ENCODE assay signal across 11 mouse cellular contexts in genomic region chr11:61562421-61562820, GRCm38 (mm10). TPM values are rescaled to one million over a fixed set of nuclear protein-coding genes. Genes with fewer than 3 reads are reported as not detected.
DNase-seq lines count a peak whose midpoint lies in the region; ATAC-seq and TF ChIP-seq lines count a peak whose summit lies in the region.
"Had no signal": no experiment of that assay in that cellular context is flagged by ENCODE, and none has a peak within 500 bp of the region (broad histone marks: within the 10 kb centered on the region; RNA-seq: fewer than 3 reads in every experiment).

No protein-coding gene starts in this region.

- no peak overlapping the region for H3K4me2 ChIP-seq in hindbrain, embryonic 11.5 days (replicated peaks; ENCODE audit: low read depth, low read length)
- H3K4me2 ChIP-seq: embryonic facial prominence, embryonic 15.5 days; lung, embryonic 15.5 days had no signal

- 52% methylated on average over 5 of the region's 5 CpGs for WGBS in kidney, adult 2 months
- 89% methylated on average over 5 of the region's 5 CpGs for WGBS in hindbrain, embryonic 11.5 days

- TF ChIP-seq CTCF in kidney, adult 2 months (conservative IDR thresholded peaks at IDR 0.05; ENCODE audit: insufficient read depth, insufficient read length, low read depth, low read length) = no peak

- peak overlapping the region; percentile 59 for H3K27ac ChIP-seq in kidney, adult 2 months (ENCODE audit: insufficient read depth, low read depth, low read length)
- no peak overlapping the region for H3K27ac ChIP-seq in hindbrain, embryonic 11.5 days (ENCODE audit: low read depth, low read length)
- H3K27ac ChIP-seq: embryonic facial prominence, embryonic 15.5 days; lung, embryonic 15.5 days had no signal

- no peak for ATAC-seq in hindbrain, embryonic 11.5 days (ENCODE audit: low FRiP score)
- ATAC-seq: intestine, embryonic 16.5 days had no signal

- no peak overlapping the region for H3K4me3 ChIP-seq in kidney, adult 2 months (ENCODE audit: insufficient read depth, low read depth, low read length)
- H3K4me3 ChIP-seq in hindbrain, embryonic 11.5 days (ENCODE audit: low read depth, low read length) = no peak overlapping the region
- H3K4me3 ChIP-seq: embryonic facial prominence, embryonic 15.5 days; lung, embryonic 15.5 days had no signal

- H3K9me3 ChIP-seq in hindbrain, embryonic 11.5 days (ENCODE audit: control insufficient read depth, low read length) = no peaks in the 10 kb centered on the region
- H3K9me3 ChIP-seq: embryonic facial prominence, embryonic 15.5 days; lung, embryonic 15.5 days had no signal

- H3K27me3 ChIP-seq in kidney, adult 2 months (replicated peaks; ENCODE audit: control insufficient read depth, insufficient read depth, low read length) = no peaks in the 10 kb centered on the region
- H3K27me3 ChIP-seq in hindbrain, embryonic 11.5 days (ENCODE audit: control insufficient read depth, insufficient read depth, low read length) = no peaks in the 10 kb centered on the region
- H3K27me3 ChIP-seq: embryonic facial prominence, embryonic 15.5 days; lung, embryonic 15.5 days had no signal

- no peak overlapping the region for H3K9ac ChIP-seq in hindbrain, embryonic 11.5 days (ENCODE audit: low read depth, low read length)
- H3K9ac ChIP-seq: embryonic facial prominence, embryonic 15.5 days; lung, embryonic 15.5 days had no signal

- peaks cover 34% of the 10 kb centered on the region for H3K4me1 ChIP-seq in kidney, adult 2 months (ENCODE audit: control insufficient read depth, insufficient read depth, low read length)
- no peaks in the 10 kb centered on the region for H3K4me1 ChIP-seq in hindbrain, embryonic 11.5 days (replicated peaks; ENCODE audit: control insufficient read depth, insufficient read depth, low read length)

- TF ChIP-seq POLR2A in kidney, adult 2 months (IDR thresholded peaks at IDR 0.05; ENCODE audit: low read depth, low read length) = no peak

- DNase-seq in kidney, adult 2 months = peak; percentile 58
- no peak for DNase-seq in kidney, adult 18-20 months
- peak; percentile 59 for DNase-seq in 416B (ENCODE audit: low read depth)
- DNase-seq in MN1 (ENCODE audit: low spot score) = peak; percentile 18
- DNase-seq in cerebellum, postnatal 14 days = peak; percentile 25 to 70
- no peak for DNase-seq in thymus, postnatal 10 days (ENCODE audit: low spot score in 2 of 2)
- DNase-seq in hindbrain, embryonic 11.5 days (ENCODE audit: low spot score) = no peak
- DNase-seq: gastrocnemius, postnatal 14 days had no signal

- no peaks in the 10 kb centered on the region for H3K36me3 ChIP-seq in kidney, adult 2 months (ENCODE audit: control insufficient read depth, insufficient read depth, low read length)
- H3K36me3 ChIP-seq in hindbrain, embryonic 11.5 days (ENCODE audit: control insufficient read depth, insufficient read depth, low read length) = no peaks in the 10 kb centered on the region
- H3K36me3 ChIP-seq: embryonic facial prominence, embryonic 15.5 days; lung, embryonic 15.5 days had no signal

RNA-seq across cellular contexts. Expression of gene Epn2, which starts 17.1 kb away (rescaled TPM):
- polyA plus RNA-seq in kidney, adult 2 months (2012; rRNA removed) = 23.1 and 25.7 TPM in 2 replicates
- polyA plus RNA-seq in hindbrain, embryonic 11.5 days (2014; fragmentation: Nextera tagmentation; extraction: Ambion mirVana) = 28.8 and 34.2 TPM in 2 replicates

RNA-seq across cellular contexts. Expression of gene B9d1, which starts 57.5 kb away (rescaled TPM):
- 42.7 and 43.3 TPM in 2 replicates for polyA plus RNA-seq in kidney, adult 2 months (2012; rRNA removed)
- 34.3 and 42.1 TPM in 2 replicates for polyA plus RNA-seq in hindbrain, embryonic 11.5 days (2014; fragmentation: Nextera tagmentation; extraction: Ambion mirVana)

Comparison
In these comparisons a context has a peak if more than half of its experiments do, and no peak if none do; other contexts are left out.
1. DNase-seq: peak in kidney, adult 2 months (single experiment), 416B (single experiment), MN1 (single experiment) and cerebellum, postnatal 14 days (2 of 2); none in kidney, adult 18-20 months (single experiment), thymus, postnatal 10 days (0 of 2) and hindbrain, embryonic 11.5 days (single experiment).